Mouse (Mus musculus) embryo, embryonic 11.5 days (tissue): ENCODE data around the gene 2410004P03Rik.
A peak's percentile ranks its signal among the peaks of the same experiment; 100 is the strongest.

Source experiments
- DNase-seq: peaks from one replicate; pipeline ENCODE4 v3.0.0-alpha.2; 2012; ENCODE audit warnings: low read depth, low spot score

2410004P03Rik gene

DNA sequence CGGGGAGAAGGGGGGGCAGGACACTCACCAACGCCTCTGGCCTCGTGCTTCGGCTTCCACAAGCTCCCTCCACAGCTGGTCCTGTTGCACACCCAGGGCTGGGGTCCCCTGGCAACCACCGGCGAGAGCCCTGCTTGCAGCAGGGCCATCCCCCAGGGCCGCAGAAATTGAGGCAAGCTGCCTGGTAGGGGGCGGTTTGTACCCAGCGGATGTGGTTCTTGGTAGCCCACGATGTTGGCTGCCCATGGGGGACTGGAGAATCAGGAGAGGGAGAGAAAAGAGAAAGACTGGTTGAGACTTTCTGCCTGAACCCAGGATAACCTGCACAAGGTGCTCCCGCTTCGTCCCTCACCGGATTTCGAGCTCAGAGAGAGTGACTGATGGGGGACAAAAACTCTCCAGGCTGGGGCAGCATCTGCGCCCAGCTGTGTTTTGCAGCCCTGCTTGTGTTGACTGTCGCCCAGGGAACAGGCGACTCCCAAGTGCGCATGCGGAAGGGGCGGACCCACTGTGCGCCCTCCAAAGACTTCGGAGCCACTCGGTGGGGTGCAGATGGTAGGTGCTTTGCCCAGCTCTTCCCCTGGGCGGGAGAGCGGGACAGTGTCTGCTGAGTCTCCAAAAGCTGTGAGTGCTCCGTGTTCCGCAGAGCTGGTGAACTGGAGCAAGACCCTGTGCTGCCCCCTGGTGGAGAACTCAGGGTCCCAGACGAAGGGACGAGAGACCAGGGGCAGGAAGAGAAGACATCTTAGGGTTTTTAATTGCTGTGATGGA is at the start of gene 2410004P03Rik:
TSS of gene 2410004P03Rik (minus strand) at position 628 of the 771 bp plus-strand sequence.
- peak; percentile 74 for DNase-seq

GRCm38 (mm10) chr12:17061183-17061722 is 49.7 kb upstream of the 2410004P03Rik start:
- peak; percentile 3 for DNase-seq

- no peak for DNase-seq
These were observed 47.0 kb upstream of the 2410004P03Rik start for GRCm38 (mm10) chr12:17058490-17058889.

GRCm38 (mm10) chr12:17057110-17057509 is 45.6 kb upstream of the 2410004P03Rik start:
- DNase-seq = no peak

DNA sequence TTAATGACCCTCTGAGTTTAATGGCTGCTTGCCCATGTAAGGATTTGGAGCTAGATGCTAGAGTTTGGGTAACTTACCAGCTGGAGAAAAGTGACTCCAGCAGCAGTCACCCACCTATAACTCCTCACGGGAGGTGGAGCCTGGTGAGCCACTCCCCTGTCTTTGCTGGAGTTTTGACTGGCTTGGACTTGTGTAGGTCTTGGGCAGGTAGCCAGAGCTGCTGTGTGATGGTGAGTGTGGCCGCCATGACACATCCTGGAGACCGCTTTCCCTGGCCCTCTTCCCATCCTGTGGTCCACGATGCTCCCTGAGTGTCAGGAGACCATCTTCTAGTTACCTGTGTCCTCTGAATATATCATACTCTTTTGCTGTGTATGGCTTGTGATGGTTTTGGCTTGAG is 44.2 kb upstream of the 2410004P03Rik start:
- DNase-seq = no peak

GRCm38 (mm10) chr12:17054691-17055090 is 43.2 kb upstream of the 2410004P03Rik start:
- DNase-seq = no peak

- no peak for DNase-seq
These were observed 41.1 kb upstream of the 2410004P03Rik start for GRCm38 (mm10) chr12:17052673-17053072.

GRCm38 (mm10) chr12:17051057-17051456 is 39.5 kb upstream of the 2410004P03Rik start:
- DNase-seq = no peak

DNA sequence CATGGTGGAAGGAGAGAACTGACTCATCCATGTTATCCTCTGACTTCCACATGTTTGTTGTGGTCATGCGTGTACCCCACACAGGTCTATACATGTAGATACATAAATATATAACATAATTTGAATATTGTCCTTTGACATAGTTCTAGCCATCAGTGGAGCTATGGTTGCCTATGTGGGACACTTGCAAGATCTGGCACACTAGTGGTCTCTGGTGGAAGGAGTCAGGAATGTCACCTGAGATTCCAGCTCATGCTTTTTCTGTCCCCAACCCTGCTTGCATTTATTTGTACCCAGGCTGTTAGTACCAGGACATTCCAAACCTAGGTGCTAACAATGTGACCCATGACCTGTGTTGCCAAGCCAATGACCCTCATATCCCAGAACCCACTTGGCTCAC is 38.3 kb upstream of the 2410004P03Rik start:
- DNase-seq = no peak

DNA sequence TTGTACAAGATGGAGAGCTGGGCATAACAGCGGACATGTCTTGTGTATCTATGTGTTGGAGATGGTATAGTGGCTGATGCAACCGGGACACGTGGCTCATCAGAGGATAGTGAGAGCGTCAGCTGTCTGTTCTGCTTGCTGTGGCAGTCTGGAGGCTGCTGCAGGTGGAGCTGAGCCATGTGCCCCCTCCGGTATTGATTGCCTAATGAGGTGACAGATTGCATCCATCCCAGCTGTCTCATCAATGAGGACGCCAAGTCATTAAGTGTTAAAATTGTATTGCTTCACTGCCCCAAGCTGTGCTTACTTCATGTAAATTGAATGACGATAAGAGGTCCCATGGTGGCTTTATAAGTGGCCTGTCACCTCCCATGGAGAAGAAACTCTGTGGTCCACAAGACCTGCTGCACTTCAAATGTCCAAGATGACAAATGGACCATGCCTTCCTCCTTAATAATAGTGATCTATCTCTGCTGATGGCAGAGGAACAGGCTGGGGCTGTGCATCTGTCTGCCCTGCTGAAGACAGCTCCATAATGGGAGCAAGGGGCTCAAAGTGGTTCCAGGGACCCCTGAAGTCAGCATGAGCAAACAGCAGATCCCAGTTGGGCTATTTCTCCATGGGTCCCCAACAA is 37.6 kb upstream of the 2410004P03Rik start:
- no peak for DNase-seq

GRCm38 (mm10) chr12:17043311-17043710 is 31.8 kb upstream of the 2410004P03Rik start:
- DNase-seq = no peak

DNA sequence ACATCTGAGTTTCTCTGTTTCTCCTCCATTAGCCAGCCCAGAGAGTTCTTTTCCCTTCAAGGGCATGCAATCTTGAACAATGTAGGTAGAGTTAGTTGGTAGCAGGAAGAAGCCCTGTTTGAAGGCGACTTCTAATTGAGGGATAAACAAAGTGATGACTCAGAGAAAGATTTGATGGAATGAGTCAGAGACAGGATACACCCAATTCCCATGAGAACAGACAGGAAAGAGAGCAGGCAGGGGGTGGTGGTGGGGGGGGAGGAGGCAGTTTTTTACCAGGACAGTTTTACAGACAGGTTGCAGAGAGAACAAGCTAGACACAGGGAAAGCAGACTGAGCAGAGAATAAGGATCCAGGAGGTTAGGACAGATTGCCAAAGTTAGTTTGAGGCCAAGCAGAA is 29.0 kb upstream of the 2410004P03Rik start:
- no peak for DNase-seq

DNA sequence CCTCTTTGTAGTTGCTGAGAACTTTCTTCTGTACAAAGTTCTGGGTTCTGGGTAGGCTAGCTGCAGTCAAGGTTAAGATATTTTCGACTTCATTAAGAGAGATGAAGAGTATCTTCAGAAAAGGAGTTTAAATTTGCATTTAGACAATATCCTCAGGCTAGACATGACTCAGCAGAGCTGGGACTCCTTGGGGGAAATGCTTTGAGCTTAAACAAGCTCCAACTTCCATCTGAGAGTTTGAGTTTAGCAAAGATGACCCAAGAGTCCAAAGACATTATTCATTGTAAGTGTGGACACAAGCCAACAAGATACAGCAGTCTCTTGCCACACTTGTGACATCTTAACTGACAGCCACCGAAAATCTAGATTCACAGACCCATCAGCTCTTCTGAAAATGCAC is 27.9 kb upstream of the 2410004P03Rik start:
- no peak for DNase-seq

GRCm38 (mm10) chr12:17038246-17038645 is 26.7 kb upstream of the 2410004P03Rik start:
- no peak for DNase-seq

DNA sequence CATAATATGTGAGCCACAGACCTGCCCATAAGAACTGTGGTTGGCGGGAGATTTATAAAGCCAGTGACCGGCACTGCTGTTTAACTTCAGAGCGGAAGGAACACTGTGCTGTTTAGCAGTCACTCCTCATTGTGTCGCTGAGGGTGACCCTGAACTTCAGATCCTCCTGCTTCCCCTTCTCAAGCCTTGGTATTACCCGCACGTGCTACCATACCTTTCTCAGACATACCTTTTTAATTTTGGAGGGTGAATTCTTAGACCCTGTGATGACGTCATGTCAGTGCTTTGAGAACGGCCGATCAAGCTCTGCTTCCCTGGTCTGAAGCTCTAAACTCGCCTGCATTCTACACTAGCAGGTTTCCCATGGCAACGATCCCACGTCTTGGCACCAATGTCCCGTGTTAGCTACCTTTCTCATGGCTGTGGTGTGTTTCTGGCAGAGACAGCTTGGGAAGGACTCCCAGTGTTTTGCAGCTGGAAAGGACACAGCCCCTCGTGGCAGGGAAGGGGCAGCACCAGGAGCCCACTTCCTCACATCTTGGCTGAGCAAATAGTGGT is 25.6 kb upstream of the 2410004P03Rik start:
- DNase-seq = no peak

DNA sequence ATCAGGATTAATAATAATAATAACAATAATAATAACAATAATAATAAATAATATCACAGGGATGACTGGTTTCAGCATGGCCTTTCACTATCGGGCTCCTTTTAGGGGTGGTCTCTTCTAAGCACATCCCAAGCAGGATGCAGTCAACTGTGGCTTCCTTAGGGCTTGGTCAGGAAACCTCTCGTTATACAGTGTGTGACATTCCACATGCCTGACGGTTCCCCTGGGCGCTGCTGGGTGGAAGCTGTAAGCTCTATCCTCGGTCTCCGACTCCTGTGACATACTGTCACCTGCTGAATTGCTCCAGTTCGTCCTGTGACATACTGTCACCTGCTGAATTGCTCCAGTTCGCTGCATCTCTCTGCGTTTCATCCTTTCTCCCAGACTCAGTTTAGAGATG is 25.0 kb upstream of the 2410004P03Rik start:
- DNase-seq = no peak

GRCm38 (mm10) chr12:17035128-17035527 is 23.6 kb upstream of the 2410004P03Rik start:
- no peak for DNase-seq

- DNase-seq = no peak
These were observed 23.1 kb upstream of the 2410004P03Rik start for GRCm38 (mm10) chr12:17034671-17035070.

DNA sequence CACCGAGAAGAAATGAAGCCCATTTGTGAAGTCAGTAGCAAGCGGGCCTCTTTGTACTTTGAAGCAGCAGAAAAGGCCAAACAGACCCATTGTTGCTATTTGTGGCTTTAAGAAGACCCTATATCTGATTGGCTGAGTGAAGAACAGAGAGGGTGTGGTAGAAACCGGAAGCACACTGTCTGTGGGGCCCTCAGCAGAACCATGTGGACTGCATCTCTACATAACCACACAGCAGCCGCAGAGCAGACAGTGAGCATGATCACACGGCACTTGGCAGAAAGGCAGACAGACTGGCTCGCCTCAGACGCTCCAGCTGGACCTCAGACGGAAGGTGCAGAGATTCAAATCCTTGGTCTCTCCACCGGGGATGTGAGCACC is 21.9 kb upstream of the 2410004P03Rik start:
- DNase-seq = no peak

DNA sequence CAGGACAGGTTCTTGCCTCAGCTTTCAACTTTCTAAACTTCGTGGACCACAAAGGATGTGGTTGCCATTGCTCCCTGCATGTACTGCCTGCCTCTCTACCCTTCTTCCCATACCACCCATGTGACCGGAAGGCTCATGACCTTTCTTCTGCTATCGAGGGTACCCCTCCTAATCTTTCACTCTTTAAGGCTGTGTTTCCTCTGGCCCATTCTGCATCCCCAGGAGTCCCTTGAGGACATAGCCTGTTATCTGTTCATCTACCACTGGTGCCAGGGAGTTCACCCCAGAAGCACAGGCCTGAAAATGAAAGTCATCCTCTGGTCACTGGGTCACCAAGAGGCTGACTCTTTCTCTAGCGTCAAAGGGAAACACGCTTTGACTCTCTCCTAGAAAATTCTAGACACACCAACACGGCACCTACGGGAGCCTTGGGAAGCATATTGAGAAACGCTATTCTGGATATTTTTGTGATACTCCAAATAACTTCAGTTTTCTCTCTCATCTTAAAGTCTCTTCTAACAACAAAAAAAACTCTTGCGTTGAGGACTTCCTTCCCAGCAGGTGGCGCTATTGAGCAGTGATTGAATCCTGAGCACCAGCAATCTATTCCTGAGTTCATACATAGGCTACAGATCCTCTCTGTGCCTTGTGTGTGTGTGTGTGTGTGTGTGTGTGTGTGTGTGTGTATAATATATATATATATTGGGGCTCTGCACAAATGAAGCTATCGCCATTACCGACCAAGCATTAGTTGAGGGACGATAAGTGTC is 21.4 kb upstream of the 2410004P03Rik start:
- peak; percentile 74 for DNase-seq

GRCm38 (mm10) chr12:17024554-17025110 is 13.1 kb upstream of the 2410004P03Rik start:
- DNase-seq = no peak

GRCm38 (mm10) chr12:17022145-17022544 is 10.6 kb upstream of the 2410004P03Rik start:
- no peak for DNase-seq
